ENCODE assay signal across 12 mouse cellular contexts in genomic region chr9:61595170-61595967, GRCm38 (mm10).
DNase-seq lines count a peak whose midpoint lies in the region; ATAC-seq and TF ChIP-seq lines count a peak whose summit lies in the region.
"Had no signal": no experiment of that assay in that cellular context is flagged by ENCODE, and none has a peak within 500 bp of the region (broad histone marks: within the 10 kb centered on the region; RNA-seq: fewer than 3 reads in every experiment).

No protein-coding gene starts in this region.

- no peaks in the 10 kb centered on the region for H3K4me1 ChIP-seq in stomach, postnatal 0 days (replicated peaks; ENCODE audit: control insufficient read depth, insufficient read depth)
- H3K4me1 ChIP-seq in midbrain, postnatal 0 days (ENCODE audit: insufficient read depth, low read length), result peaks cover 5% of the 10 kb centered on the region; the same call in 1 of the 2 replicates

- H3K4me2 ChIP-seq in stomach, postnatal 0 days (replicated peaks; ENCODE audit: low read depth), result no peak overlapping the region
- no peak overlapping the region for H3K4me2 ChIP-seq in midbrain, postnatal 0 days (ENCODE audit: low read depth, low read length, poor library complexity, severe bottlenecking)

- 0 out of 2 replicates have a peak overlapping the region, but pooled peaks have one; percentile 24 for H3K27ac ChIP-seq in stomach, postnatal 0 days (replicated peaks)
- no peak overlapping the region for H3K27ac ChIP-seq in midbrain, postnatal 0 days (ENCODE audit: low read depth, low read length)
- H3K27ac ChIP-seq: liver, embryonic 14.5 days had no signal

- no peak overlapping the region for H3K4me3 ChIP-seq in stomach, postnatal 0 days (ENCODE audit: low read depth, low read length)
- no peak overlapping the region for H3K4me3 ChIP-seq in midbrain, postnatal 0 days (ENCODE audit: low read depth, low read length)
- H3K4me3 ChIP-seq: myocyte had no signal

- 62% methylated on average over 9 of the region's 9 CpGs for WGBS in stomach, postnatal 0 days
- WGBS in midbrain, postnatal 0 days, result 68% methylated on average over 9 of the region's 9 CpGs

- H3K9me3 ChIP-seq in stomach, postnatal 0 days (ENCODE audit: control insufficient read depth, low read length), result no peaks in the 10 kb centered on the region
- no peaks in the 10 kb centered on the region for H3K9me3 ChIP-seq in midbrain, postnatal 0 days (ENCODE audit: low read length)

- TF ChIP-seq CTCF in stomach, postnatal 0 days (IDR thresholded peaks at IDR 0.05; ENCODE audit: low read depth), result no peak
- no peak for TF ChIP-seq CTCF in midbrain, postnatal 0 days (IDR thresholded peaks at IDR 0.05)

- 0 out of 2 replicates have a peak, but pooled peaks have one; percentile 24 for ATAC-seq in cerebellum, adult (ENCODE audit: insufficient number of reproducible peaks, low FRiP score, low TSS enrichment)
- ATAC-seq in stomach, postnatal 0 days (ENCODE audit: low FRiP score, low TSS enrichment), result no peak
- no peak for ATAC-seq in midbrain, postnatal 0 days (ENCODE audit: low FRiP score)

- H3K36me3 ChIP-seq in stomach, postnatal 0 days (ENCODE audit: control insufficient read depth, insufficient read depth, low read length), result no peaks in the 10 kb centered on the region
- H3K36me3 ChIP-seq in midbrain, postnatal 0 days (ENCODE audit: insufficient read depth, low read length), result no peaks in the 10 kb centered on the region

- no peaks in the 10 kb centered on the region for H3K27me3 ChIP-seq in stomach, postnatal 0 days (ENCODE audit: control insufficient read depth, insufficient read depth, low read length)
- H3K27me3 ChIP-seq in midbrain, postnatal 0 days (ENCODE audit: insufficient read depth, low read length), result no peaks in the 10 kb centered on the region

- no peak overlapping the region for H3K9ac ChIP-seq in stomach, postnatal 0 days (ENCODE audit: low read length)
- no peak overlapping the region for H3K9ac ChIP-seq in midbrain, postnatal 0 days (replicated peaks; ENCODE audit: low read length, poor library complexity, severe bottlenecking)
- H3K9ac ChIP-seq: liver, embryonic 14.5 days had no signal

- no peak for DNase-seq in cerebellum, postnatal 4 days (ENCODE audit: low spot score in 2 of 2)
- peak; percentile 11 for DNase-seq in ovary, postnatal 36 days (ENCODE audit: low spot score)
- DNase-seq in ovary, postnatal 14 days (ENCODE audit: low spot score), result no peak
- peak; percentile 45 to 49 for DNase-seq in cerebellum, postnatal 14 days
- no peak for DNase-seq in stomach, postnatal 0 days (ENCODE audit: low spot score)
- DNase-seq in embryo, embryonic 11 days, result no peak
- no peak for DNase-seq in midbrain, postnatal 0 days (ENCODE audit: low spot score)
- DNase-seq: heart, postnatal 4 days; thymus, adult 18-20 months had no signal

- no peak for TF ChIP-seq EP300 in stomach, postnatal 0 days (optimal IDR thresholded peaks at IDR 0.05)

Comparison
In these comparisons a context has a peak if more than half of its experiments do, and no peak if none do; other contexts are left out.
1. DNase-seq: peak in ovary, postnatal 36 days (single experiment) and cerebellum, postnatal 14 days (2 of 2); none in cerebellum, postnatal 4 days (0 of 2), ovary, postnatal 14 days (single experiment), stomach, postnatal 0 days (single experiment), embryo, embryonic 11 days (single experiment) and midbrain, postnatal 0 days (single experiment).